Mouse (Mus musculus): Measurements from ENCODE around the gene Mbd3.
A peak's percentile ranks its signal among the peaks of the same experiment; 100 is the strongest.

Gene Mbd3

GRCm38 (mm10) chr10:80399191-80399972 is at the start of gene Mbd3:
Gene Mbd3 (minus strand): TSS chr10:80399550.
- DNase-seq (ENCODE audit: low spot score), result peak; percentile 99

DNA sequence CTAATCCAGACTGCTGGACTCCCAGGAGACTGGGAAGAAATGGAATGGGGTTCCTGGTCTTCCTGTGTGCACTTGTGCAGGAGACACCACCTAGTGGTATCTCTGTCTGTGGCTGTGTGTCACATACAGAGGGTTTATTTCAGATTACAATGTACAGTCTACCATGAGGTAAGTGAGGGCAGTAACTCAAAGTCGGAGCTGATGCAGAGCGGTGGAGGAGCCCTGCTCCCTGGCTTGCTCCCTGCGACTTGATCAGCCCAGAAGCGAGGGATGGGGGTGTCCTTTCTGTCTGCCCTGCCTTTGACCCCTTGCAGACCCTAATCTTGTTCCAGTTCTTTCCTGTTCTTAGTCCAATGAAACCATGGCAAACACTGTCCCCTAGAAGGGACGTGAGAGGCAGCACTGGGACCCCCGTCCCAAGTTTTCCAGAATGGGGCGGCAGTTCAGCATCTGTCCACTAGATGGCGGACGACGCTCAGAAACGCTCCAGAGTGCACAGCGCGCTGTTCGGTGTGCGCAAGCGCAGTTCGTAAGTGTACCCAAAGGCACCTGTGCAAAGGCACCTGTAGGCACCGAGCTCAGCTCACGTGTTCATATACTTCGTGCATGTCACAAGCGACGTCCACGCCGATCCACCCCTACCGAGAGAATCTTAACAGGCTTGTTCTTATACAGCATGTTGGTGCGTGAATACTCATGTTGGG is 46.7 kb upstream of the Mbd3 start:
- peak; percentile 78 for DNase-seq (ENCODE audit: low spot score)

- no peak for DNase-seq (ENCODE audit: low spot score)
Observed at GRCm38 (mm10) chr10:80445052-80445451, 45.7 kb upstream of the Mbd3 start.

GRCm38 (mm10) chr10:80444339-80445045 is 45.1 kb upstream of the Mbd3 start:
- DNase-seq (ENCODE audit: low spot score), result no peak

GRCm38 (mm10) chr10:80443575-80444278 is 44.4 kb upstream of the Mbd3 start:
- DNase-seq (ENCODE audit: low spot score), result no peak

DNA sequence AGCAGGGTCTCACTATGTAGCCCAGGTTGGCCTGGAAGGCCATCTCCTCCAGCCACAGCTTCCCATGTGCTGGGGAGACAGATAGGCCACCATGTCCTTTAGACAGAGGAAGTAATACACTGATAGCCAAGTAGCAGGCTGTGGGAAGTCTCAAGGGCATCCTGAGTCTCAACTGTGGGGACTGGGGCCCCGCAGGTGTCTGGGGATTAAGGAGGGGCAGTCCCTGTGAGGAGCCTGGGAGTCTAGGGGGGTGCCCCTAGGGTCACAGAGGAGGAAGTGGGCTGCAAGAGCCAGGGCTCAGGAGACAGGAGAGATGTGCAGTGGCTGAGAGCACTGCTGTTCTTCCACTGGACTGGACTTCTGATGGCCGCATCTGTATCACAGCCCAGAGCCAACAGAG is 43.6 kb upstream of the Mbd3 start:
- DNase-seq (ENCODE audit: low spot score), result no peak

GRCm38 (mm10) chr10:80441598-80441997 is 42.2 kb upstream of the Mbd3 start:
- no peak for DNase-seq (ENCODE audit: low spot score)

DNA sequence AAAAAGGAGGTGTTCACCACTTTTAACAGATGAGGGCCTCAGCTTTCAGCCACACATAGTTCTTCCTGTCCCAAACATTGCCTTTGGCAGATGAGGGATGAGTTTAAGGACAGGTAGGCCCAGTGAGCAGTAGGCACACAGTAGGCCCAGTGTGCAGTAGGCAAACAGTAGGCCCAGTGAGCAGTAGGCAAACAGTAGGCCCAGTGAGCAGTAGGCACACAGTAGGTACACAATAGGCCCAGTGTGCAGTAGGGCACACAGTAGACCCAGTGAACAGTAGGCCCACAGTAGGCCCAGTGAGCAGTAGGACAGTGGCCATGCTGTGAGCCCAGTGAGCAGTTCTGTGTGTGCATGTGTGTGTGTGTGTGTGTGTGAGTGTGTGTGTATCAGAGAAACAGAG is 40.7 kb upstream of the Mbd3 start:
- DNase-seq (ENCODE audit: low spot score), result no peak

DNA sequence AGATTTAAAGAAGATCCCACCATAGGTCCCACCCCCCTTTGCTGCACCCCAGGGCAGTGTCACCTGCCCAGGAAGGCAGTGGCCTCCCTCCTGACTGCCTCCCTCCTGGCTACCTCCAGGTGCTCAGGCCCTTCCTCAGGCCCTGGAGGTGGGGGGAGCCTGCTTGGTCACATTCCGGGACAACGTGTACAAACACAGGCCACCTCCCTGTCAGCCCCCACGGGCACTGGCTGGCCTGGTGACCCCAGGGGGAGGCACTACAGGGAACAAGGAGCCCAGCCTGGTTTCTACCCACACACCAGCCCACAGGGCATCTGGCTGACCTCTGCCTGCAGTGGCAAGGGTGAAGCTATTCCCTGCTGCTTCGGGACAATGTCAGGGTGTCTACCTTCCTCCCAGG is 38.6 kb upstream of the Mbd3 start:
- DNase-seq (ENCODE audit: low spot score), result no peak

GRCm38 (mm10) chr10:80436276-80436675 is 36.9 kb upstream of the Mbd3 start:
- DNase-seq (ENCODE audit: low spot score), result no peak

GRCm38 (mm10) chr10:80435764-80436163 is 36.4 kb upstream of the Mbd3 start:
- DNase-seq (ENCODE audit: low spot score), result peak; percentile 66

DNA sequence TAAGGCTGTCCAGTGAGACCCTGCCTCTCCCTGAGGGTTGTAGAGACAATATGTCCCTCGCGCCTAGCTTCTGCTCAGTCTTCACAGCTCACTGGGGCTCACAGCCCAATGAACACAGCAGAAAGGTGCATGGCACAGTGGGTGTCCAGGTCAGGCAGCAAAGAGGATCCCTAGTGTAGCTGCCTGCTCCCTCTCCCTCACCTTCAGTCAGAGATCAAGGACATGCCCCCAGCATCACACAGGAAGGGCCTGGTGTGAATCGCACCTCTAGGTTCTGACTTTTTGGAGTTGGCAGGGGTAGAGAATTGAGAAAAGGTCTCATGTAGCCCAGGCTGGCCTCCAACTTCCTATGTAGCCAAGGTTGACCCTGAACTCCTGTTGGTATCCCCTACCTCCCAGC is 35.5 kb upstream of the Mbd3 start:
- DNase-seq (ENCODE audit: low spot score), result no peak

- no peak for DNase-seq (ENCODE audit: low spot score)
Observed at GRCm38 (mm10) chr10:80434233-80434592, 34.9 kb upstream of the Mbd3 start.

GRCm38 (mm10) chr10:80433513-80434232 is 34.3 kb upstream of the Mbd3 start, which contains the start of gene Tcf3:
Gene Tcf3 (minus strand): TSS chr10:80433647.
- DNase-seq (ENCODE audit: low spot score), result peak; percentile 95

DNA sequence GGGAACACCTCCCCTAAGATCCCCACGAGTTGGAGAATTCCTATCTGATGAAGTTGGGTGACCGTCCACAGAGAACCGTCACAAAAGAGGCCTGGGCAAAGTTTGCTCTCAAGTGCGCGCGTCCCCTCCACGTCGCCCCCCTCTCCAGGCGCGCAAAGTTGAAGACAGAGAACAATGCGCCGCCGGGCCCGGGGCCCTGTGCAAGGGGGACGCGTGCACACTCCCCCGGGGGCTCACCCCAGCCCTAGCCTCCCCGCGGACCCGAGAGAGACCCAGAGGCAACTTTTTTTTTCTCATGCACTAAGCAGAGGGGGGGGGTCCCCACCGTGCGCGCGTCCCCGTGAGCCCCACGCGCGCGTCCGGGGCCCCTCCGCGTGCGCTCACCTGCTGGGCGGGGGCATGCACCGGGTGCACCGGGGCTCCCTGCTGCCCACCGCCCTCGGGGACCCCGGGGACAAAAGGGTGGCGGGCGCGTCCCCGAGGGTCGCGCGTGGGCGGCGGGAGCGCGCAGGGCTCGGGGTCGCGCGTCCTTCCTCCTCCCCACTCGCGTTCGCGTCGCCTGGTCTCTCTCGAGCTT is 33.7 kb upstream of the Mbd3 start:
- DNase-seq (ENCODE audit: low spot score), result no peak

- DNase-seq (ENCODE audit: low spot score), result no peak
Observed at GRCm38 (mm10) chr10:80432387-80432785, 33.0 kb upstream of the Mbd3 start.

- DNase-seq (ENCODE audit: low spot score), result no peak
Observed at GRCm38 (mm10) chr10:80431570-80432386, 32.4 kb upstream of the Mbd3 start.

- no peak for DNase-seq (ENCODE audit: low spot score)
Observed at GRCm38 (mm10) chr10:80430375-80430980, 31.1 kb upstream of the Mbd3 start.

DNA sequence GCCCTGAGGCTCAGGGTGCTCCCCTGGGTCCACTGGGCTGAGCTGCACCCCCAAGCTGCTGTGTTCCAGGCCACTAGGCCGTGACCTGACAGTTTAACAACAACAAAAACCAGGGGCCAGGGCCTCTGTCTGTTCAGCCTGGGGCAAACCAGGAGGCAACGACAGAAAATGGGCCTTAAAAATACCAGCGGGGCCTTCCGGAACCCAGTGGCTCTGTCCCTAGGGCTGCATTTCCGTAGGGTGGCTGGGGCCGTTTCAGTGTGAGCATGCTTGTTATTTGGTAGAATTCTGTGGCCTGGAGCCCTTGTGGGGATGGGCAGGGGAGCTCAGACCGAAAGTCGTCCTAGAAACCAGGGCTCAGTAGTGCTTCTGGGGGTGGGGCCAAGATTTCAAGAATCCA is 30.4 kb upstream of the Mbd3 start:
- DNase-seq (ENCODE audit: low spot score), result no peak

GRCm38 (mm10) chr10:80425041-80425440 is 25.7 kb upstream of the Mbd3 start:
- DNase-seq (ENCODE audit: low spot score), result no peak
